Mouse (Mus musculus) midbrain, postnatal 0 days (tissue): ENCODE measurements around the gene Ano6. TPM values are rescaled to one million over a fixed set of nuclear protein-coding genes. Genes with fewer than 3 reads are reported as not detected.

ENCODE experiments used
- ATAC-seq: fragments of 200-750 bp; cut with Nextera tagmentation; 2 replicates; pipeline ENCODE4 v1.8.0; 2017; ENCODE audit warnings: moderate number of reproducible peaks, mild to moderate bottlenecking, moderate TSS enrichment, moderate library complexity; ENCODE audit not compliant: low FRiP score
- DNase-seq: peaks from one replicate; pipeline ENCODE4 v3.0.0-alpha.2; 2015; ENCODE audit warnings: low spot score
- H3K27ac ChIP-seq: fragments of 300-500 bp; sonication (generic); 2 replicates; pipeline ENCODE4 v1.5.1; 2014; ENCODE audit warnings: low read depth, mild to moderate bottlenecking, low read length, mixed read lengths
- H3K27me3 ChIP-seq: fragments of 300-500 bp; sonication (generic); 2 replicates; pipeline ENCODE4 v1.6.1; 2014; ENCODE audit warnings: low read length, control low read depth, mixed read lengths; ENCODE audit not compliant: insufficient read depth
- H3K36me3 ChIP-seq: fragments of 300-500 bp; sonication (generic); 2 replicates; pipeline ENCODE4 v1.6.1; 2014; ENCODE audit warnings: low read length, control low read depth, mixed read lengths; ENCODE audit not compliant: insufficient read depth
- H3K4me1 ChIP-seq: fragments of 300-500 bp; sonication (generic); 2 replicates; pipeline ENCODE4 v1.6.1; 2014; ENCODE audit warnings: mild to moderate bottlenecking, control low read depth, antibody characterized with exemption, low read length, mixed read lengths; ENCODE audit not compliant: insufficient read depth
- H3K4me2 ChIP-seq: fragments of 300-500 bp; sonication (generic); 2 replicates; pipeline ENCODE4 v1.6.1; 2014; ENCODE audit warnings: low read depth, mild to moderate bottlenecking, low read length, mixed read lengths; ENCODE audit not compliant: poor library complexity, severe bottlenecking
- H3K4me3 ChIP-seq: fragments of 300-500 bp; sonication (generic); 2 replicates; pipeline ENCODE4 v1.5.1; 2014; ENCODE audit warnings: low read depth, mild to moderate bottlenecking, low read length, moderate library complexity
- H3K9ac ChIP-seq: fragments of 300-500 bp; sonication (generic); replicated peaks from 2 replicates; pipeline ENCODE4 v1.6.1; 2014; ENCODE audit warnings: mild to moderate bottlenecking, low read length, moderate library complexity, mixed read lengths; ENCODE audit not compliant: poor library complexity, severe bottlenecking
- H3K9me3 ChIP-seq: fragments of 300-500 bp; sonication (generic); 2 replicates; pipeline ENCODE4 v1.6.1; 2016; ENCODE audit warnings: low read length, control low read depth
- CTCF ChIP-seq: IDR thresholded peaks from 2 replicates; pipeline ENCODE4 v1.5.1; 2016; ENCODE audit warnings: antibody characterized with exemption, mild to moderate bottlenecking
- WGBS: fragments of 180-500 bp; shearing (Covaris S2); extraction: QIAGEN DNeasy Blood & Tissue Kit; methylation state at CpG from one replicate; pipeline ENCODE4 v1.1.7; 2014; 5-methylcytosine and 5-hydroxymethylcytosine counted together
- polyA plus RNA-seq: library from polyadenylated mRNA; unstranded; fragments of >200 nt; fragmentation: Nextera tagmentation; extraction: Ambion mirVana; gene quantifications from 2 replicates; pipeline ENCODE4 v1.2.1, GENCODE M21; 2015
- total RNA-seq: library from RNA; depleted of rRNA; stranded (reverse); fragments of >200 nt; gene quantifications from 2 replicates; pipeline ENCODE4 v1.2.3, GENCODE M21; 2014

Ano6 gene
- total and polyA plus RNA-seq, 2 experiments from 2014 or later = 19.9 to 35.0 TPM

GRCm38 (mm10) chr15:95869611-95870010 is 79.0 kb downstream of the Ano6 start:
- no peak for TF ChIP-seq CTCF
- 96% methylated on average over 5 of the region's 5 CpGs for WGBS

GRCm38 (mm10) chr15:95871631-95872030 is 81.0 kb downstream of the Ano6 start:
- TF ChIP-seq CTCF = no peak
- 86% methylated on average over 15 of the region's 15 CpGs for WGBS

More at GRCm38 (mm10) chr15:95869611-95870010, 79.0 kb downstream of the Ano6 start:
- DNase-seq = no peak
- no peaks in the 10 kb centered on the region for H3K4me1 ChIP-seq
- H3K4me3 ChIP-seq = no peak overlapping the region
- H3K27me3 ChIP-seq = no peaks in the 10 kb centered on the region
- no peak overlapping the region for H3K27ac ChIP-seq
- H3K9ac ChIP-seq = no peak overlapping the region
- no peaks in the 10 kb centered on the region for H3K9me3 ChIP-seq
- H3K36me3 ChIP-seq = no peaks in the 10 kb centered on the region
- no peak for ATAC-seq
- H3K4me2 ChIP-seq = no peak overlapping the region

GRCm38 (mm10) chr15:95872447-95872846 is 81.8 kb downstream of the Ano6 start:
- no peak overlapping the region for H3K4me2 ChIP-seq
- H3K4me3 ChIP-seq = no peak overlapping the region

More at GRCm38 (mm10) chr15:95871631-95872030, 81.0 kb downstream of the Ano6 start:
- Histone ChIP-seq H3K4me2 (no peak overlapping the region), H3K4me3 (no peak overlapping the region), H3K27ac (no peak overlapping the region), H3K4me1 (no peaks in the 10 kb centered on the region), H3K9me3 (no peaks in the 10 kb centered on the region), H3K27me3 (no peaks in the 10 kb centered on the region), H3K9ac (no peak overlapping the region), H3K36me3 (no peaks in the 10 kb centered on the region)
- DNase-seq = no peak
- no peak for ATAC-seq

GRCm38 (mm10) chr15:95873276-95873675 is 82.6 kb downstream of the Ano6 start:
- Histone ChIP-seq H3K9me3 (no peaks in the 10 kb centered on the region), H3K4me3 (no peak overlapping the region), H3K4me2 (no peak overlapping the region), H3K36me3 (no peaks in the 10 kb centered on the region), H3K27me3 (no peaks in the 10 kb centered on the region), H3K9ac (no peak overlapping the region), H3K27ac (no peak overlapping the region), H3K4me1 (no peaks in the 10 kb centered on the region)
- DNase-seq (no peak), ATAC-seq (no peak)
- 80% methylated on average over 1 of the region's 1 CpGs for WGBS
- TF ChIP-seq CTCF = no peak

More at GRCm38 (mm10) chr15:95872447-95872846, 81.8 kb downstream of the Ano6 start:
- Histone ChIP-seq H3K27me3 (no peaks in the 10 kb centered on the region), H3K9ac (no peak overlapping the region), H3K27ac (no peak overlapping the region), H3K9me3 (no peaks in the 10 kb centered on the region), H3K4me1 (no peaks in the 10 kb centered on the region), H3K36me3 (no peaks in the 10 kb centered on the region)
- no peak for TF ChIP-seq CTCF
- ATAC-seq = no peak
- WGBS = 93% methylated on average over 8 of the region's 8 CpGs
- no peak for DNase-seq

- H3K4me2 ChIP-seq = no peak overlapping the region
- H3K9me3 ChIP-seq = no peaks in the 10 kb centered on the region
- no peak overlapping the region for H3K9ac ChIP-seq
- no peak overlapping the region for H3K27ac ChIP-seq
- ATAC-seq (no peak), DNase-seq (no peak)
- 97% methylated on average over 5 of the region's 5 CpGs for WGBS
- no peaks in the 10 kb centered on the region for H3K36me3 ChIP-seq
- no peak for TF ChIP-seq CTCF
- H3K27me3 ChIP-seq = no peaks in the 10 kb centered on the region
- no peak overlapping the region for H3K4me3 ChIP-seq
- H3K4me1 ChIP-seq = no peaks in the 10 kb centered on the region
These were observed 83.6 kb downstream of the Ano6 start for GRCm38 (mm10) chr15:95874216-95874615.

- Histone ChIP-seq H3K27ac (no peak overlapping the region), H3K9ac (no peak overlapping the region), H3K4me1 (no peaks in the 10 kb centered on the region), H3K4me3 (no peak overlapping the region), H3K27me3 (no peaks in the 10 kb centered on the region), H3K9me3 (no peaks in the 10 kb centered on the region), H3K4me2 (no peak overlapping the region), H3K36me3 (no peaks in the 10 kb centered on the region)
- DNase-seq (no peak), ATAC-seq (no peak)
- no peak for TF ChIP-seq CTCF
- WGBS = 78% methylated on average over 8 of the region's 8 CpGs
These were observed 84.1 kb downstream of the Ano6 start for GRCm38 (mm10) chr15:95874726-95875125.
